Mouse (Mus musculus) midbrain, embryonic 11.5 days (tissue): Measurements from ENCODE around the gene Clec16a. TPM values are rescaled to one million over a fixed set of nuclear protein-coding genes. Genes with fewer than 3 reads are reported as not detected.

Experiments used
- ATAC-seq: fragments of 200-750 bp; cut with Nextera tagmentation; 2 replicates; pipeline ENCODE4 v1.8.0; 2017; ENCODE audit warnings: moderate TSS enrichment, moderate library complexity; ENCODE audit not compliant: low FRiP score
- DNase-seq: peaks from one replicate; pipeline ENCODE4 v3.0.0; 2015; ENCODE audit warnings: low spot score; ENCODE audit errors: missing footprints
- H3K27ac ChIP-seq: fragments of 300-500 bp; sonication (generic); 2 replicates; pipeline ENCODE4 v1.5.1; 2014; ENCODE audit warnings: low read depth, low read length
- H3K27me3 ChIP-seq: fragments of 300-500 bp; sonication (generic); 2 replicates; pipeline ENCODE4 v1.6.1; 2014; ENCODE audit warnings: mild to moderate bottlenecking, low read length, moderate library complexity, mixed read lengths; ENCODE audit not compliant: control insufficient read depth, insufficient read depth
- H3K36me3 ChIP-seq: fragments of 300-500 bp; sonication (generic); 2 replicates; pipeline ENCODE4 v1.6.1; 2014; ENCODE audit warnings: mild to moderate bottlenecking, low read length, moderate library complexity, mixed read lengths; ENCODE audit not compliant: control insufficient read depth, insufficient read depth
- H3K4me1 ChIP-seq: fragments of 300-500 bp; sonication (generic); 2 replicates; pipeline ENCODE4 v1.6.1; 2014; ENCODE audit warnings: low read length; ENCODE audit not compliant: control insufficient read depth, insufficient read depth
- H3K4me2 ChIP-seq: fragments of 300-500 bp; sonication (generic); 2 replicates; pipeline ENCODE4 v1.6.1; 2014; ENCODE audit warnings: mild to moderate bottlenecking, moderate library complexity
- H3K4me3 ChIP-seq: fragments of 300-500 bp; sonication (generic); 2 replicates; pipeline ENCODE4 v1.5.1; 2014; ENCODE audit warnings: low read depth, low read length
- H3K9ac ChIP-seq: fragments of 300-500 bp; sonication (generic); 2 replicates; pipeline ENCODE4 v1.6.1; 2014; ENCODE audit warnings: low read length
- H3K9me3 ChIP-seq: fragments of 300-500 bp; sonication (generic); 2 replicates; pipeline ENCODE4 v1.6.1; 2016; ENCODE audit warnings: low read length; ENCODE audit not compliant: control insufficient read depth
- WGBS: fragments of 180-500 bp; shearing (Covaris S2); extraction: QIAGEN DNeasy Blood & Tissue Kit; methylation state at CpG from one replicate; pipeline ENCODE4 v1.1.7; 2014; 5-methylcytosine and 5-hydroxymethylcytosine counted together
- polyA plus RNA-seq: library from polyadenylated mRNA; unstranded; fragments of >200 nt; fragmentation: Nextera tagmentation; extraction: Ambion mirVana; gene quantifications from 2 replicates; pipeline ENCODE4 v1.2.1, GENCODE M21; 2014

Clec16a gene
- polyA plus RNA-seq, 1 experiment from 2014 or later = 41.2 TPM

GRCm38 (mm10) chr16:10788866-10789265 lies 243.7 kb downstream of the Clec16a start:
- Histone ChIP-seq H3K4me3 (no peak overlapping the region), H3K27me3 (peaks cover 9% of the 10 kb centered on the region)

GRCm38 (mm10) chr16:10790702-10791101 lies 245.6 kb downstream of the Clec16a start, which contains the start of gene Prm3:
Prm3 (minus strand) TSS chr16:10790914.
- no peak for DNase-seq
- H3K9ac ChIP-seq = no peak within 1 kb of the TSS

More at GRCm38 (mm10) chr16:10788866-10789265, 243.7 kb downstream of the Clec16a start:
- H3K9ac ChIP-seq = no peak overlapping the region
- no peak overlapping the region for H3K27ac ChIP-seq
- H3K4me2 ChIP-seq = no peak overlapping the region
- DNase-seq (no peak), ATAC-seq (no peak)
- 64% methylated on average over 4 of the region's 4 CpGs for WGBS
- H3K9me3 ChIP-seq = no peaks in the 10 kb centered on the region
- H3K4me1 ChIP-seq = peaks cover 7% of the 10 kb centered on the region
- H3K36me3 ChIP-seq = no peaks in the 10 kb centered on the region

More at GRCm38 (mm10) chr16:10790702-10791101, 245.6 kb downstream of the Clec16a start, which contains the start of gene Prm3:
- Histone ChIP-seq H3K36me3 (no peaks in the 10 kb centered on the region), H3K9me3 (no peaks in the 10 kb centered on the region), H3K27me3 (no peaks in the 10 kb centered on the region), H3K4me1 (no peaks in the 10 kb centered on the region), H3K4me2 (no peak within 1 kb of the TSS), H3K4me3 (no peak within 1 kb of the TSS), H3K27ac (no peak within 1 kb of the TSS)
- 81% methylated on average over 9 of the region's 9 CpGs for WGBS
- no peak for ATAC-seq

Other genes with a start within 250 kb of the Clec16a start
- gene Emp2, start 231.4 kb upstream of the Clec16a start, polyA plus RNA-seq = 3.2 and 4.3 TPM in 2 replicates
- 0.16 and 0.18 TPM in 2 replicates for gene Tekt5, start 149.8 kb upstream of the Clec16a start, polyA plus RNA-seq
- 66.5 and 71.8 TPM in 2 replicates for gene Nubp1, start 133.4 kb upstream of the Clec16a start, polyA plus RNA-seq
- 24.5 and 25.0 TPM in 2 replicates for gene Tvp23a, start 98.0 kb upstream of the Clec16a start, polyA plus RNA-seq
- 0.14 and 0.34 TPM in 2 replicates for gene Ciita, start 65.3 kb upstream of the Clec16a start, polyA plus RNA-seq
- gene Dexi, start 2.3 kb upstream of the Clec16a start, polyA plus RNA-seq = 23.8 and 27.3 TPM in 2 replicates
- 2.2 and 2.5 TPM in 2 replicates for gene Socs1, start 240.2 kb downstream of the Clec16a start, polyA plus RNA-seq
- not detected in 2 replicates for gene Tnp2, start 243.3 kb downstream of the Clec16a start, polyA plus RNA-seq
- not detected in 2 replicates for gene Prm3, start 245.6 kb downstream of the Clec16a start, polyA plus RNA-seq